Comparison of ENCODE assay signal across 26 mouse cellular contexts in genomic region chr10:11809255-11809654, GRCm38 (mm10).
"Had no signal": no experiment of that assay in that cellular context is flagged by ENCODE, and none has a peak within 500 bp of the region (broad histone marks: within the 10 kb centered on the region; RNA-seq: fewer than 3 reads in every experiment).

No protein-coding gene starts in this region.

- H3K9ac ChIP-seq: heart, embryonic 13.5 days; heart, embryonic 15.5 days; hindbrain, embryonic 13.5 days; hindbrain, embryonic 15.5 days; kidney, embryonic 15.5 days; limb, embryonic 12.5 days had no signal

- H3K36me3 ChIP-seq: heart, embryonic 13.5 days; heart, embryonic 15.5 days; hindbrain, embryonic 13.5 days; hindbrain, embryonic 15.5 days; kidney, embryonic 15.5 days; limb, embryonic 10.5 days; limb, embryonic 12.5 days had no signal

- H3K4me2 ChIP-seq: heart, embryonic 11.5 days; heart, embryonic 13.5 days; heart, embryonic 15.5 days; hindbrain, embryonic 13.5 days; hindbrain, embryonic 15.5 days; kidney, embryonic 15.5 days; limb, embryonic 12.5 days; liver, embryonic 11.5 days had no signal

- H3K4me3 ChIP-seq: heart, adult 2 months; heart, embryonic 13.5 days; heart, embryonic 15.5 days; hindbrain, embryonic 13.5 days; hindbrain, embryonic 15.5 days; kidney, embryonic 15.5 days; layer of hippocampus, adult 2 months; left cerebral cortex, adult 2 months; limb, embryonic 10.5 days; limb, embryonic 12.5 days had no signal

- DNase-seq: gastrocnemius, postnatal 14 days; gastrocnemius, postnatal 36 days; heart, adult 11 months; heart, adult 2 months; heart, postnatal 14 days; heart, postnatal 36 days; kidney, adult 11 months; kidney, adult 2 months; kidney, adult 9 months; kidney, postnatal 14 days; kidney, postnatal 36 days; liver had no signal

- H3K9me3 ChIP-seq: heart, embryonic 13.5 days; hindbrain, embryonic 15.5 days; kidney, embryonic 15.5 days; limb, embryonic 10.5 days; limb, embryonic 12.5 days had no signal

- H3K27ac ChIP-seq: heart, adult 2 months; heart, embryonic 13.5 days; heart, embryonic 15.5 days; hindbrain, embryonic 13.5 days; hindbrain, embryonic 15.5 days; hindbrain, postnatal 0 days; kidney, embryonic 15.5 days; kidney, postnatal 0 days; layer of hippocampus, adult 2 months; left cerebral cortex, adult 2 months; limb, embryonic 10.5 days; limb, embryonic 12.5 days had no signal

- H3K4me1 ChIP-seq: heart, embryonic 13.5 days; heart, embryonic 15.5 days; hindbrain, embryonic 13.5 days; hindbrain, embryonic 15.5 days; kidney, embryonic 15.5 days; limb, embryonic 10.5 days; limb, embryonic 12.5 days had no signal

- H3K27me3 ChIP-seq: heart, embryonic 13.5 days; heart, embryonic 15.5 days; hindbrain, embryonic 13.5 days; hindbrain, embryonic 15.5 days; kidney, embryonic 15.5 days; limb, embryonic 12.5 days had no signal

- ATAC-seq: hindbrain, postnatal 0 days; intestine, embryonic 16.5 days had no signal
